Mouse (Mus musculus): ENCODE measurements around the gene Nudt16l1. TPM values are rescaled to one million over a fixed set of nuclear protein-coding genes. Genes with fewer than 3 reads are reported as not detected.

The Nudt16l1 gene
- polyA plus RNA-seq, 1 experiment from 2014 or later = 77.7 TPM

GRCm38 (mm10) chr16:4904878-4905277, 33.7 kb upstream of the Nudt16l1 start:
- ATAC-seq = peak; percentile 61
- H3K27ac ChIP-seq (ENCODE audit: low read depth, low read length) = no peak overlapping the region
- no peaks in the 10 kb centered on the region for H3K27me3 ChIP-seq (replicated peaks; ENCODE audit: control insufficient read depth, insufficient read depth, low read length)
- peaks cover 23% of the 10 kb centered on the region for H3K36me3 ChIP-seq (ENCODE audit: control insufficient read depth, insufficient read depth)
- no peak for TF ChIP-seq CTCF (IDR thresholded peaks at IDR 0.05; ENCODE audit: low read depth)
- no peak overlapping the region for H3K4me2 ChIP-seq (replicated peaks; ENCODE audit: low read depth)
- no peak overlapping the region for H3K4me3 ChIP-seq (ENCODE audit: low read depth, low read length)
- WGBS = 74% methylated on average over 3 of the region's 3 CpGs
- no peaks in the 10 kb centered on the region for H3K4me1 ChIP-seq (replicated peaks; ENCODE audit: control insufficient read depth, insufficient read depth, low read length)
- no peak overlapping the region for H3K9ac ChIP-seq (ENCODE audit: low read depth, low read length)
- H3K9me3 ChIP-seq (ENCODE audit: control insufficient read depth) = no peaks in the 10 kb centered on the region

DNA sequence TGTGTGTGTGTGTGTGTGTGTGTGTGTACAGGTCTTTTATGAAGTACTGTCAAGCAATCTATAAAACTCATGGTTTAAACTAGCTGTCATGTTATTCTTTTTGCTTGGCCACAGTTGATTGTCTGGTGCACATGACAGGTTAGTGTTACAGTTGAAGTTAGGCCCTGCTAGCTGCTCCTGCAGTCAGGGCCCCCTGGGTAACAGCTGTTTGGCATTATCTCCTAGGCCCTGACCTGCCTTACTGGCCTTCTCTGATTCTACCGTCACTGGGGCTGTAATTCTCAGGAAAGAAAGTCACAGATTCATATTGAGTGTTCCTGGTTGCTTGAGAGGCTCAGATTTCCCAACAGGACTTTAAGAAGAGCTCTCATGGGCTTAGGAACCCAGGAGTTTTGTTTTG, 33.0 kb upstream of the Nudt16l1 start:
- peaks cover 27% of the 10 kb centered on the region for H3K36me3 ChIP-seq (ENCODE audit: control insufficient read depth, insufficient read depth)
- 52% methylated on average over 1 of the region's 1 CpGs for WGBS
- H3K27ac ChIP-seq (ENCODE audit: low read depth, low read length) = no peak overlapping the region
- H3K4me1 ChIP-seq (replicated peaks; ENCODE audit: control insufficient read depth, insufficient read depth, low read length) = no peaks in the 10 kb centered on the region
- no peak overlapping the region for H3K4me3 ChIP-seq (ENCODE audit: low read depth, low read length)
- H3K9ac ChIP-seq (ENCODE audit: low read depth, low read length) = no peak overlapping the region
- no peak for TF ChIP-seq CTCF (IDR thresholded peaks at IDR 0.05; ENCODE audit: low read depth)
- no peaks in the 10 kb centered on the region for H3K9me3 ChIP-seq (ENCODE audit: control insufficient read depth)
- no peak overlapping the region for H3K4me2 ChIP-seq (replicated peaks; ENCODE audit: low read depth)
- no peak for ATAC-seq
- H3K27me3 ChIP-seq (replicated peaks; ENCODE audit: control insufficient read depth, insufficient read depth, low read length) = no peaks in the 10 kb centered on the region

GRCm38 (mm10) chr16:4906559-4906958, 32.0 kb upstream of the Nudt16l1 start:
- Histone ChIP-seq H3K9ac (ENCODE audit: low read depth, low read length) (no peak overlapping the region), H3K36me3 (ENCODE audit: control insufficient read depth, insufficient read depth) (peaks cover 31% of the 10 kb centered on the region), H3K27ac (ENCODE audit: low read depth, low read length) (no peak overlapping the region), H3K4me1 (replicated peaks; ENCODE audit: control insufficient read depth, insufficient read depth, low read length) (no peaks in the 10 kb centered on the region), H3K9me3 (ENCODE audit: control insufficient read depth) (no peaks in the 10 kb centered on the region), H3K27me3 (replicated peaks; ENCODE audit: control insufficient read depth, insufficient read depth, low read length) (no peaks in the 10 kb centered on the region), H3K4me3 (ENCODE audit: low read depth, low read length) (no peak overlapping the region), H3K4me2 (replicated peaks; ENCODE audit: low read depth) (no peak overlapping the region)
- TF ChIP-seq CTCF (IDR thresholded peaks at IDR 0.05; ENCODE audit: low read depth) = no peak
- ATAC-seq = no peak

DNA sequence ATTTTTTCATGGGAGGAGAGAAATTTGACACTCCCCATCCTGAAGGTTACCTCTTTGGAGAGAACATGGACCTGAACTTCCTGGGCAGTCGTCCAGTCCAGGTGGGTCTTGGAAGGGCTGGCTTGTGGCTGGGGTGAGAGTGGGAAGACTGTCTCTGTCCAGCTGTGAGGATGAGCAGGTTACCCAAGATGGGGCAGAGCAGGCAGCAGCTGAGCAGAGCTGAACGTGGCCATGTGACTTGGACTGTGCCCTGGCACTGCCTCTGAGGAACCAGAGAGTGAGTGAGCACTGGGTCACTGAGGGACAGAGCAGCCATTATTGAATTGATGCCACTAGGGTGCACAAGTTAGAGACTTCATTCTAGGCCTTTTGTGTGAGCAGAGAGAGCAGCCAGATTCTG, 31.2 kb upstream of the Nudt16l1 start:
- no peaks in the 10 kb centered on the region for H3K27me3 ChIP-seq (replicated peaks; ENCODE audit: control insufficient read depth, insufficient read depth, low read length)
- no peak overlapping the region for H3K4me2 ChIP-seq (replicated peaks; ENCODE audit: low read depth)
- H3K27ac ChIP-seq (ENCODE audit: low read depth, low read length) = no peak overlapping the region; the same call in 1 of the 2 replicates
- H3K4me3 ChIP-seq (ENCODE audit: low read depth, low read length) = no peak overlapping the region
- H3K9ac ChIP-seq (ENCODE audit: low read depth, low read length) = no peak overlapping the region
- ATAC-seq = no peak
- peaks cover 37% of the 10 kb centered on the region for H3K36me3 ChIP-seq (ENCODE audit: control insufficient read depth, insufficient read depth)
- TF ChIP-seq CTCF (IDR thresholded peaks at IDR 0.05; ENCODE audit: low read depth) = no peak
- no peaks in the 10 kb centered on the region for H3K9me3 ChIP-seq (ENCODE audit: control insufficient read depth)
- H3K4me1 ChIP-seq (replicated peaks; ENCODE audit: control insufficient read depth, insufficient read depth, low read length) = no peaks in the 10 kb centered on the region
- 53% methylated on average over 2 of the region's 2 CpGs for WGBS

- peaks cover 43% of the 10 kb centered on the region for H3K36me3 ChIP-seq (ENCODE audit: control insufficient read depth, insufficient read depth)
- H3K27ac ChIP-seq (ENCODE audit: low read depth, low read length) = no peak overlapping the region
- TF ChIP-seq CTCF (IDR thresholded peaks at IDR 0.05; ENCODE audit: low read depth) = no peak
- no peaks in the 10 kb centered on the region for H3K4me1 ChIP-seq (replicated peaks; ENCODE audit: control insufficient read depth, insufficient read depth, low read length)
- H3K4me2 ChIP-seq (replicated peaks; ENCODE audit: low read depth) = no peak overlapping the region
- no peak for ATAC-seq
- 55% methylated on average over 5 of the region's 5 CpGs for WGBS
- no peaks in the 10 kb centered on the region for H3K27me3 ChIP-seq (replicated peaks; ENCODE audit: control insufficient read depth, insufficient read depth, low read length)
- no peak overlapping the region for H3K9ac ChIP-seq (ENCODE audit: low read depth, low read length)
- H3K4me3 ChIP-seq (ENCODE audit: low read depth, low read length) = no peak overlapping the region
- H3K9me3 ChIP-seq (ENCODE audit: control insufficient read depth) = no peaks in the 10 kb centered on the region
These were observed 30.6 kb upstream of the Nudt16l1 start for GRCm38 (mm10) chr16:4907972-4908371.

DNA sequence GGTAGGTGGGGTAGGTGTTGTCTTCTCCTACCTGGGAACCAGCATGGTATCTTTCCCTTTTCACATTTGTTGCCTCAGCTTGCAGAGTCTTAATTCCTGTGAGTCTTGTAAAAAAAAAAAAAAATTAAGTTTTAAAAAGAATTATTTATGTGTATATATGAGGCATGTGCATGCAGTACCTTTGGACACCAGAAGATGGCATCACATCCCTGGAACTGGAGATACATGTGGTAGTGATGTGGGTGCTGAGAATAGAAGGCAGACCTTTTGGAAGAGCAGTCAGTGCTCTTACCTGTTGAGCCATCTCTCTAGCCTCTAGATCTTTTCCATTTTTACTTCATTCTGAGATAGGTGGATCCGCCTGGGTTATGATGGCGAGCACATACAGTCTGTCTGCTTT, 28.8 kb upstream of the Nudt16l1 start:
- no peak overlapping the region for H3K4me2 ChIP-seq (replicated peaks; ENCODE audit: low read depth)
- peak; percentile 63 for TF ChIP-seq CTCF (IDR thresholded peaks at IDR 0.05; ENCODE audit: low read depth)
- H3K9ac ChIP-seq (ENCODE audit: low read depth, low read length) = no peak overlapping the region
- ATAC-seq = no peak
- H3K36me3 ChIP-seq (ENCODE audit: control insufficient read depth, insufficient read depth) = peaks cover 58% of the 10 kb centered on the region
- no peak overlapping the region for H3K27ac ChIP-seq (ENCODE audit: low read depth, low read length)
- H3K4me3 ChIP-seq (ENCODE audit: low read depth, low read length) = no peak overlapping the region
- no peaks in the 10 kb centered on the region for H3K27me3 ChIP-seq (replicated peaks; ENCODE audit: control insufficient read depth, insufficient read depth, low read length)
- 97% methylated on average over 2 of the region's 2 CpGs for WGBS
- no peaks in the 10 kb centered on the region for H3K9me3 ChIP-seq (ENCODE audit: control insufficient read depth)
- no peaks in the 10 kb centered on the region for H3K4me1 ChIP-seq (replicated peaks; ENCODE audit: control insufficient read depth, insufficient read depth, low read length)

- Histone ChIP-seq H3K27ac (ENCODE audit: low read depth, low read length) (no peak overlapping the region), H3K27me3 (replicated peaks; ENCODE audit: control insufficient read depth, insufficient read depth, low read length) (no peaks in the 10 kb centered on the region), H3K36me3 (ENCODE audit: control insufficient read depth, insufficient read depth) (peaks cover 62% of the 10 kb centered on the region), H3K9me3 (ENCODE audit: control insufficient read depth) (no peaks in the 10 kb centered on the region), H3K4me3 (ENCODE audit: low read depth, low read length) (no peak overlapping the region), H3K9ac (ENCODE audit: low read depth, low read length) (no peak overlapping the region), H3K4me2 (replicated peaks; ENCODE audit: low read depth) (no peak overlapping the region), H3K4me1 (replicated peaks; ENCODE audit: control insufficient read depth, insufficient read depth, low read length) (no peaks in the 10 kb centered on the region)
- WGBS = 97% methylated on average over 8 of the region's 8 CpGs
- TF ChIP-seq CTCF (IDR thresholded peaks at IDR 0.05; ENCODE audit: low read depth) = no peak
- no peak for ATAC-seq
These were observed 27.8 kb upstream of the Nudt16l1 start for GRCm38 (mm10) chr16:4910758-4911157.

All from intestine, postnatal 0 days (tissue).